Mouse (Mus musculus) common myeloid progenitor, adult 5-6 weeks (primary cell): ENCODE data around the gene Pnpla6. TPM values are rescaled to one million over a fixed set of nuclear protein-coding genes. Genes with fewer than 3 reads are reported as not detected.

Source experiments
- ATAC-seq: replicated peaks from 2 replicates; pipeline ENCODE4 v1.8.0; 2016; ENCODE audit warnings: low read depth, mild to moderate bottlenecking, moderate TSS enrichment, inconsistent platforms; ENCODE audit not compliant: poor library complexity, severe bottlenecking
- total RNA-seq: library from RNA; stranded (forward); fragments of 200-1000, 187-1606 nt; gene quantifications from 2 replicates; pipeline ENCODE4 v1.2.3, GENCODE M21; 2017

Pnpla6 gene
- total RNA-seq, 1 experiment from 2014 or later = 21.8 TPM

- ATAC-seq = peak; percentile 87
Observed at GRCm38 (mm10) chr8:3500235-3501090, 14.7 kb upstream of the Pnpla6 start, which contains the start of gene Mcoln1. Gene Mcoln1, plus strand, starts transcription at chr8:3500457.

- no peak for ATAC-seq
Observed at GRCm38 (mm10) chr8:3502217-3502616, 13.0 kb upstream of the Pnpla6 start.

GRCm38 (mm10) chr8:3507979-3508754 lies 7.0 kb upstream of the Pnpla6 start:
- no peak for ATAC-seq

- no peak for ATAC-seq
Observed at GRCm38 (mm10) chr8:3514681-3515247, 420 bp upstream of the Pnpla6 start.

- ATAC-seq = peak; percentile 6
Observed at GRCm38 (mm10) chr8:3515771-3516417, 710 bp downstream of the Pnpla6 start.

- ATAC-seq = peak; percentile 80
Observed at GRCm38 (mm10) chr8:3516450-3517116, 1.4 kb downstream of the Pnpla6 start.

- ATAC-seq = peak; percentile 6; the same call in 1 of the 2 replicates
Observed at GRCm38 (mm10) chr8:3517117-3517495, 1.9 kb downstream of the Pnpla6 start.

- peak; percentile 88 for ATAC-seq
Observed at GRCm38 (mm10) chr8:3522007-3522697, 7.0 kb downstream of the Pnpla6 start.

- peak; percentile 52; the same call in 1 of the 2 replicates for ATAC-seq
Observed at GRCm38 (mm10) chr8:3530816-3531215, 15.6 kb downstream of the Pnpla6 start.

- ATAC-seq = no peak
Observed at GRCm38 (mm10) chr8:3531936-3532335, 16.8 kb downstream of the Pnpla6 start.

GRCm38 (mm10) chr8:3536053-3536841 lies 21.1 kb downstream of the Pnpla6 start:
- peak; percentile 80 for ATAC-seq

GRCm38 (mm10) chr8:3536940-3537339 lies 21.8 kb downstream of the Pnpla6 start:
- no peak for ATAC-seq

GRCm38 (mm10) chr8:3537666-3538065 lies 22.5 kb downstream of the Pnpla6 start:
- ATAC-seq = no peak

- ATAC-seq = no peak
Observed at GRCm38 (mm10) chr8:3539146-3539545, 24.0 kb downstream of the Pnpla6 start.

- no peak for ATAC-seq
Observed at GRCm38 (mm10) chr8:3540076-3540475, 24.9 kb downstream of the Pnpla6 start.

GRCm38 (mm10) chr8:3546511-3546910 lies 31.3 kb downstream of the Pnpla6 start:
- no peak for ATAC-seq

GRCm38 (mm10) chr8:3552240-3552639 lies 37.1 kb downstream of the Pnpla6 start:
- no peak for ATAC-seq

- ATAC-seq = no peak; the same call in 1 of the 2 replicates
Observed at GRCm38 (mm10) chr8:3556114-3556513, 40.9 kb downstream of the Pnpla6 start.
